Mouse (Mus musculus) adrenal gland, postnatal 4 days (tissue): ENCODE data around the gene Sema3g. TPM values are rescaled to one million over a fixed set of nuclear protein-coding genes. Genes with fewer than 3 reads are reported as not detected.

ENCODE experiments used
- DNase-seq, 2 experiments: peaks; one replicate each; pipeline ENCODE4 v3.0.0; 2021 to 2022; ENCODE audit warnings: low spot score in 2 of 2, mixed read lengths in 2 of 2
- long read RNA-seq, 2 experiments: library from polyadenylated mRNA; stranded (forward); transcript quantifications; one replicate each; pipeline ENCODE4 v2.0.0; 2021
- total RNA-seq, 2 experiments: library from RNA; stranded (reverse); gene quantifications; 2 replicates each; pipeline ENCODE4 v1.2.3; 2021

Gene Sema3g
- total RNA-seq = 10 to 100 TPM; 12.6 to 20.0 TPM
- long read RNA-seq, experiment 1, partial matches to known transcripts = 0 of 1 reads
- long read RNA-seq, experiment 1, other reads (novel, unspliced or antisense) = 1 of 1 reads
- long read RNA-seq, experiment 2, full-length matches to known transcripts = 3 of 7 reads
- long read RNA-seq, experiment 2, partial matches to known transcripts = 4 of 7 reads
- long read RNA-seq, experiment 2, other reads (novel, unspliced or antisense) = 0 of 7 reads

DNA sequence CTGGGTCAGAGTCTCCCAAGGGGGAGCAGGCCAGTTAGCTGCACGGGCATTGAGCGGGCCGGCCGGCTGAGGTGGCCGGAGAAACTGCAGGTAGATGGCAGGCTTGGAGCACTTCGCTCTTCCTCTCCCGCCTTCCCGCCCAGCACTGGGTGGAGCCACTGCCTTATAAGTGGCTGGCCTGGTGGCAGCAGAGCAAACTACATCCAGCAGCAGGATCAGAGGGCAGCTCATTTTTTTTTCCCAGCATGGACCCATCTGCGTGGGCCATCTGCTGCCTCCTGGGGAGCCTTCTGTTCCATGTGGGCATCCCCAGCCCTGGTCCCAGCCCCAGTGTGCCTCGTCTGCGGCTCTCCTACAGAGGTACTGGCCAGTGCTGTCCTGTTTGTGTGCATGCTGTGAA, at the start of gene Sema3g:
TSS of gene Sema3g (plus strand) at position 195 of the 400 bp plus-strand sequence.
- no peak for DNase-seq

DNA sequence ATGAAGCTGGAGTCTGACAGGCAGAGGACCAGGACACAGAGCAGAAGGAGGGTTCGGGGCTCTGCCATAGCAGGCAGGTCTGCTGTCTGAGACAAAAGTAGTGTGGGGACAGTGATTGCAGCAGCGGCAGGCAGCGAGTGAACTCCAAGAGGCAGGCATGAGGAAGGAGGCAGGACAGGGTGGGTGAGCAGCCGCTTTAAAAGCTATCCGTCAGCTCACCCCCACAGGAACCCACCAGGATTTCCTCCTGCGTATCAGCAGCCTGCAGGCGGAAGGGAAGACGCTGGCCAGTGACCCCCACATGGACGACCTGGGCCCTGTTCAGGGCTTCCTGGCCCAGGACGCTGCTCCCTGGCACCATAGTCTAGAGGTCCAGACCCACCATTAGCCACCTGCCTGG, 49.2 kb upstream of the Sema3g start, which contains the start of gene Stab1:
TSS of gene Stab1 (minus strand) at position 217 of the 400 bp plus-strand sequence.
- DNase-seq = no peak

DNA sequence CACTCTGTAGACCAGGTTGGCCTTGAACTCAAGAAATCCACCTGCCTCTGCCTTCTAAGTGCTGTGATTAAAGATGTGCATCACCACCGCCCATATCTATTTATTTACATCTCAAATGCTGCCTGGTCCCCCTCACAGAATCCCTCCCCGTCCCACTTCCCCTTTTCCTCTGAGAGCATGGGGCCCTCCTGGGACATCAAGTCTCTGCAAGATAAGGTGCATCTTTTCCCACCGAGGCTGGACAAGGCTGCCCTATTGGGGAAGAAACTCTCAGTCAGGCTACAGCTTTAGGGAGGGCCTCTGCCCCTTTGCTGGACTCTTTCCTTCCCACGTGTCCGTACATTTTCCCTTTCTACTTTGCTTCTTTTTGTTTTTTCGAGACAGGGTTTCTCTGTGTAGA, 48.2 kb upstream of the Sema3g start:
- no peak for DNase-seq

DNA sequence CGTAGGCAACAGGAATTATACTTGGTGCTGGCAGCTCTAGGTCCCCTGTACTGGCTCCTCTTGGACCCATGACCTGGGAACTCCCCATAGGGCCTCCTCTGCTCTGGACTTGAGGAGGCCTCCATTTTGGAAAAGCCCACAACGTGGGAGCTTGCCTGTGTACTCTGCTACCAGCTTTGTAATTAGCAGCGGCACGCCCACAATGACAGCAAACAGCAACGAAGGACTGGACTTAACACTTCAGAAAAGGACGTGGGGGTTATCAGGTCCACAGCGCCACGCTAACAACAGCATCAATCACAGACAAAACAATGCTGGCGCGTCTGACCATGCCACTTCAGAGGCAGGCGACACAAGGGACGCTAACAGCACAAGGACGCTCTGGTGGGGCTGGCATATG, 46.7 kb upstream of the Sema3g start:
- DNase-seq = no peak

DNA sequence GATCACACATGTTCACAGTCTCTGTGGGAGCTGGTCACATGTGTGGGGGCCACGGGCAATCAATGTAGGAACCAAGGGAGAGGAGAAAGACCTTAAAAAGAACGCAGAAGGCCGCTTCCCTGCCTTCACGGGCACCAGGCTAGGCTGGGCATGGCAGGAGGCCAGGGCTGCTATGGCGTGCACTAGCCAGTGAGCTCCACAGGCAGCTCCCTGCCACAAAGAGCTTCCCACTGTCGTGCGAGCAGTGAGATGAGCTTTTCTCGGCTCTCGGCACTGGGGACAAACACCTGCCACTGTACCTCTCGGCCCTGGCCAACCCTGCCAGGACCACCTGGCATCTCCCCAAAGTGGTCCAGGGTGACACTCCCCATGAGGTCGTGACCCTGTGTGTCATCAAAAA, 46.3 kb upstream of the Sema3g start:
- no peak for DNase-seq

DNA sequence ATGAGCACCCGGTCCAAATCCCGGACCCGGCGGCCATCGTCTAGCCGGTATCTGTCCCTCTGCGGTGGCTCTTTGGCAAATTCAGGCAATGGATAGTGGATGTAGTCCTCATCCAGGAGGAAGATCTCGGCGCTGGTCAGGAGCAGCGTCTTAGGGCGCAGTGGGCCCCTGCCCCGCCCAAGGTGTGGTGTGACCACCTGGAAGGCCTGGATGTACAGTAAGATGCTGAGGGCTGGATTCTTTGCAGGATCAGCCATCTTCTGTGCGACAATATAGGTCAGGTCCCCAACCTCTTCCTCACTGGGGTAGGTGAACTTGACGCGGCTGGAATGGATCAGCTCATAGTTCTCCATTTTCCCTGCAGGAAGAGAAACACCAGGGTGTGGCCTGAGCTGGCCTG, 45.8 kb upstream of the Sema3g start:
- no peak for DNase-seq

DNA sequence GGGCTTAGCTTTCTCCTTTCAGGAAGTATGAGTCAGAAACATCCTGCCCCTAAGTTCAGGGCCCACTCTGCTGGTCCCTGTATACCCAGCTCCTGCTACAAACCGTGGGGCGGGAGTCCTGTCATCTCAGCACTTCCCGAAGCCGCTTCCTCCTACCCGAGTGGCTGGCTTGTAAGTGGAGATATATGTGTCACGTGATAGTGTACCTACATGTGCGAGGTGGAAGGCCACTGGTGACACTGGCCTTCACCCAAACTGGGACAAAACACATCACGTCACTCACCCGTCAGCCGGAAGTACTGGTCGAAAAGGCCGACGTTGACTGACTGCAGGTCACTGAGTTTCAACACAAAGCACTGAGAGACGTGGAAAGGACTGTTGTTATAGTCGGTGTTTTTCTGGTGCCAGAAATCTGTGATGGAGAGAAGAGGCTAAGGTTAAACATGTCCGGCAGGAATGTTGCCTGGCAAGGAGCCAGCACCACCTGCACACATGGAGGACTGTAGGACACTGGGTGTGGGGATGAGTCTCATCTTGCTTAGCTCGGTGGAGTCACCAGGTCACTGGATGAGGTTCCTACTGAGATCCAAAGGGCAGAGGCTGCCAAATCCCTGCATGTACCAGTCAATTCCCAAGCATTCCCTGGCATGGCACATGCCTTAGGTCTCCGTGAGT, 44.7 kb upstream of the Sema3g start:
- DNase-seq = no peak

DNA sequence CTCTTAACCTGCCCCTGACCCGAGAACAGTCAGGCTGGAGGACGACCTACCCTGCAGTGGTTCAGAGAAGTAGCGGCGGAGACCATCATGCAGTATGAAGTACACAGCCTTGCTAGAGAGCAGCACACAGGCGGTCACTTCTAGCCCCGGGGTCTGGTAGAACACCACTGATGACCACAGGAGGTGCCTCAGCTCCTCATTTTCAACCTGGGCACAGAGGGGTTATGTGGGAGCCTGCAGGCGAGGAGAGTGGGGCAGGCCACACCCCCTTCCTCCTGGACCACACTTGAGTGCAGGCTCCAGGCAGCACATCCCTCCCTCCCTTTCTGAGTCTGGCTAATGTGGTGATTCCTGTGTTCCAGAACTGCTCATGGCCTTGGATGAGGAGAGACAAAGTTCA, 44.1 kb upstream of the Sema3g start:
- DNase-seq = no peak

DNA sequence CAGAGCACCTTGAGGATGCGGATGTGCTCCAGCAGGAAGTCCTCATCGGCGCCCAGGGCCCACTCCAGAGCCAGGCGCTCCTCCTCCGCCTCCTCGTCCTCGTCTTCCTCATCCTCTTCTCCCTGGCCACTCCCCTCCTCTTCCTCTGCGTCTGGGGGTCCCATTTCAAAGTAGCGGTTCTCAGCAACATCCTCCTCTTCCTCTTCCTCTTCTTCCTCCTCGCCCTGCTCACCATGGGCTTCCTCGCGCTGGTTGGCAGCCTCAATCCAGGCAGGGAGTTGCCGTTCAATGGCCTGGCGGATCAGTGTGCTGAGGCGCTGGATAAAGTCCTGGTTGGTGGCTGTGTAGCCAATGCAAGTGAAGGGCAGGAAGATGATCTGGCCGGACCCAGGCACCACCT, 40.4 kb upstream of the Sema3g start:
- DNase-seq = no peak

DNA sequence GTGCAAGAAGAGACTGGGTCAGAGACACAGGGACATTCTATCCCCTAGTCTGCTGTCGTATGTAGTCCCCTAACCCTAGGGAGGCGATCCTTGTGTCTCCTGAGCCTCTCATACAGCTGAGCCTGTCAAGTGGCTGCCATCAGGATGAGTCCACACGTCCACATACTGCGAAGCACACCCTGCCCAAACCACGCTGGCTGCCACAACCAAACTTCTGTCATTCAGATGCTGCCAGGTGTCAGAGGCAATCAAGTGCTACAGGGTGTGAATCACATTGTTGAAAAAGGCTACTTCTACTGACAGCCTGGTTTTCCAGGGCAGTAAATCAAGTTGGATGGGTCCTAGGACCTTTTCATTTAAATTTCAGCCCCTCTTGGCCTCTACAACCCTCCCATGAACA, 39.9 kb upstream of the Sema3g start:
- DNase-seq = no peak

DNA sequence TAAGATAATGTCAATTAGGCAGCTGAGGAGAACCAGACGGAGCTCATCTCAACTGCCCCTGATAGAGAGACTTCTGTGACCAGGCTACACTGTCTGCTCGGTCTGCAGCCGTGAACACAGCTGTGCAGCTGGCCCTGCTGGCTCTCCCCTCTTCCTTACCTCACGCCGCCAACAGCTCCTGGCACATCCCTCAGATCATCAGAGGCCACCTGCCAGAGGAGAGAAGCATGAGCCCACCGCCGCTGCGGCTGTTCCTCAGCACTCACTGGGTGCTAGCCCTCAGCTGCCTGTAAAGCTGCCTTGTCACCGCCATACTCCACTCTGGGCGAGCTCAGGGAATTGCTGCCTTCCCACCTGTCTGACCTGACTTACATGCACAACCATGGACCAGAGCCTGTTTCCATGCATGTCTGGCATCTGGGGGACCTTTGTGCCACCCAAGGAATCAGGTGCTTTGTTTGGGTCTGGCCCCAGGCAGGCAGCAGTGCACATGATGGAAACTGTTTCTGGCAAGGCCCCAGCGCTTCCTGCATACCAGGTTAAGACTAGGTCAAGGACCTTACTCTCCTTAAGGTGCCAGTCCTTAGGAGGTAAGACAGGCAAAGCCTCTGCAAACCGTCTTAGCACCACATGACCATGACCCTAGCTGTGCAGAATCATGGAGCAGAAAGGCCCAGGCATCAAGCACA, 37.8 kb upstream of the Sema3g start:
- DNase-seq = no peak

DNA sequence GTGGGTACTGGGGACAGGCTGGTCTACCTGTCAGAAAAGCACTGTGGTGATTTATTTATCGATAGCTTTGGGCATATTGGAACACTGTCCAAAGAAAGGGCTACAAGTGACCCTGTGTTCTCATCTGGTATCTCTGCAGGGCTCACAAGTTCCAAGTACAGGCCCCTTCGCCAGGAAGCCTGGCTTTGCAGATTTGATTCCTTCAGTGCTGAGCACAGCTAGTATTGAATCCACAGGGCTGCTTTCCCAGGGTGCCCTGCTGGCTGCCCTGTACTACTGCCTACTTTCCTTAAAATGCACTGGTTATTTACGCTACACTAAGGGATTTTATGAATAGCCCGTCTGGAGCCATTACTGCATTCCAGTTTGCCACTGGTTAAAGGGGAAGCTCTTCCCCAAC, 36.1 kb upstream of the Sema3g start:
- no peak for DNase-seq

DNA sequence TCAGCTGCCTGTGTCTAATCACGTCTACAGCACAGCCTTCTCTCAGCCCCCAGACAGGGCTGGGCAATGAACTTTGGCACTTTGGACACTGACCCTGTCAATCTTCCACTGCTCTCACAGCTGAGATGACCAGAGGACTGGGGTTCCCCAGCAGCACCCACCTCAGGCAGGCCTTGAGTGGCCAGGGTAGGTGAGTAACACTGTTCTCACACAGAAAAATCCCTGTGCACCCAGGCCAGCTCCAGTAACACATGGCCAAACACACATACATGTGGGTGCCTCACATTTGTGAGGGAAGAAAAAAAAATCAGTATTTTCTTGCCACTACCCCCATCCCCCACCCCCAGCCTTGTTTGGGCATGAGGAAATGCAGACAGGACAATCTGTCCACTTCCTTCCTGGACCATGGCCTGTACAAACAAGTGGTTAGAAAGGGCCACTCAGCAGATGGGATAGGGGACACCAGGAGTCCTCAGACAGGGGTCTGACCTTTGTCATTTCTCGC, 34.8 kb upstream of the Sema3g start:
- DNase-seq = no peak

DNA sequence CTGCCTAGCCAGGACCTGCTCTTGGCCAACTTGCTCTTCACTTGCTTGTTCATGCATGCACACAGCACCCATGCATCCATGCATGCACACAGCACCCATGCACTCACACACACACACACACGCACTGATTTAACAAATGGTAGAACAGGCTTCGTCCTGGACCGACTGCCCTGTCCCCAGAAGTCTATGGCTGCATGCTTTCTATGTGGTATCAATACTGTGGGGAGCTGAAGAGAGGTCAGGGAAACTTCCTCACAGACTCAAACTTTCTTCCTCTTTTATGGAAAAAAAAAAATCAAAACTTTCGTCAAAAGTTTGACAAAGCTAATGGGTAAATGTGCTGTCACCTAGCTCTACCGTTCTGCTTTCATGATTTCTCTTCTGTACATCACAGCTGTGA, 34.1 kb upstream of the Sema3g start:
- no peak for DNase-seq

DNA sequence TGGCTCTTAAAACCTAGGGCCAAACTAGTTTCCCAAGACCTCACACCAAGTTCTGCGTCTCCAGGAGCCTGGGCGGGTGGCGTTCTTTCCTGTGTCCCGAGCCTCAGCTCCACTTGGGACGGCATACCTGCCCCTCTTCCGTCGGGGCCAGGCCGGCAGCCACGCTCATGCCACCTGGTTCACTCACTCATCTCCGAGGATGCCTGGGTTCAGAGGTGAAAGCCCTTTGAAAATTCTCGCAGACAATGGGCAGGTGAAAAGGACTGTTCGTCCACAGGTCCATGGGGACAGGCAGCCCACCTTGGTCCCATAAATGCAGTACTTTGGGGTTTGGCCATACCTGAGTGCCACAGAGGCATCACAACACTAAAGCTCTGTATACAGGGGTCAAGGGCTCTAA, 33.5 kb upstream of the Sema3g start:
- DNase-seq = no peak

DNA sequence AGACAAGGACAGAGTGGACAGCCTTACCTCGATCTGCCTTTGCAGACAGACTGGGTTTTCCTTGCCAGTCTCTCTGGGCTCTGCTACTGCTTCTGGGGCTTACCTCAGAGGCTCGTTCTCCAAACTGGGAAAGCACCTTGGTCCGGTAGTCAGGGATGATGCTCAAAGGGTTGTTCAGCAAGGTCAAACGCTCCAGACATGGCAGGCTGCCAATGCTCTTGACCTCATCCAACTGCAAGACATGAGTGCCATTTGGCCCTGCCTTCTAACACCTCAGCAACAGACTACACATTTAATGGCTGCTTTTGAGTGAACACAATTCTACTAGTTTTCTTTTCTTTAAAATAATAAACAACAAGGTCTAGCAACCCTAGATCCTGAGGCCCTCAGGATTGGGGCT, 31.0 kb upstream of the Sema3g start:
- DNase-seq = no peak

DNA sequence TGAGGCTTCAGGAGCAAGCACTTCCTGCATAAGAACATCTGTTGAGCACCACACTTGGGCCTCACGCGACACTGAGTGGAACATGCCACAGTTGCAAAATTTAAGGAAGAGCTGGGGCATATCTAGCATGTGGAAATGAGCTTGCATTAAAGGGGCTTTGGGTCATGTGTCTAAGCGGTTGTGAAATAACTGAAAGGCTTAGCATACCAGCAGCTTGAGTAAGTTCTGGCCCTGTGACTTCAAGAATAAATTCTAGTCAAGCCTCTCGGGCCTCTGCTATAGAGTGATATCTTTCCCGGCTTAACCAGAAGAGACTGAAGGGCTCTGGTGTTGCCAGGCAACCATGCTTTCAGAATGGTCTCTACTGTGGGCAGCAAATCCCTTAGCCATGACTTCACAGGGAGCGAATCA, 28.9 kb upstream of the Sema3g start:
- DNase-seq = no peak

DNA sequence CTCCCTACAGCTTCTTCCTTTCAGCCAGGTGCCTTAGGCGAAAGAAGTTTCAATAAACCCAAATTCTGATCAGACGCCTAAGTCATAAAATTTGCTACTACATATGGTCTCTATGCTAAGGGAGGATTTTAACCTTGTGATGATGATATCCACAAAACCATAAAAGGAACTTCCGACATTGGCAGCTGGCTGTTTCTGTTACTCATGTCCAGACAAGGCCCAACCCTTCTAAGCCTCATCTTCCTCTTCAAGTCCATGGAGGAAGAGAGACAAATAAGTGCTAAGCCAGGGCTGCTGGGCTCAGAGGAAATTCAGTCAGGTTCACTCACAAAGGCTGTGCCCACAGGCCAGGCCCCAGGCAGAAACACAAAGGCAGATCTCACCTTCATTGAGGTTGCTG, 28.3 kb upstream of the Sema3g start:
- DNase-seq = no peak

DNA sequence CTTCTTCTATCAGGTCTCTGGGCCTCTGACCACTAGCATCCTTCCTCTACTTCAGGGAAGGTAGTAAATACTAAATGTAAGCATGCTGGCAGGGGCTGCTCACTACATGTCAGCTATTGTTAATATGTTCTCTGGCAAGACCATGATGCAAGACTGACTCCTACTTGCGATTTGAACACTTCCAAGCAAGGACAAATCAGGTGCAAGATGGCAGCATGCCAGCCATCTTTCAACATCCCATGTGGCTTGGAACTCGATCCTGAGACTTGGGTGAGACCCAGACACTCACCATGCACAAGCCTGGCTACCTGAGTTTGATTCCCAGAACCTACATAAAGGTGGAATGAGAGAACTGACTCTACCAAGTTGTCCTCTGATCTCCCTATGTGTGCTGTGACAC, 25.7 kb upstream of the Sema3g start:
- DNase-seq = no peak

DNA sequence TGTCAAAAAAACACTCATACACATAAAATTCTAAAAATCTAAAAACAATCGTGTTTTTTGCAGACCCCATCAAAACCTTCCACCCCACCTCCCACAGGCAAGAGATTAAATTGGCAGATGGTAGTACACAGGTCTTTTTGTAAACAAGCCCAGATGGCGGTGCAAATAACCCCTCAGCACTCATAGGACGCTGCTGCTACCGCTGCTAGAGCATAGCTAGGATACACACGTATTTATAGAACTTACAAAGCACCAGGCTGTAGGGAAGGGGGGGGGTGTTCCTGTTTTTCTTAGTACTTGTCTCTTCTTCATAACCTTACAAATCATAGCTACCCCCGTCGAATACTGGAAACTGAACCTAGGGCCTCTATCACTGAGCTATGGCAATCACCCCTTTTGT, 23.9 kb upstream of the Sema3g start:
- DNase-seq = no peak

DNA sequence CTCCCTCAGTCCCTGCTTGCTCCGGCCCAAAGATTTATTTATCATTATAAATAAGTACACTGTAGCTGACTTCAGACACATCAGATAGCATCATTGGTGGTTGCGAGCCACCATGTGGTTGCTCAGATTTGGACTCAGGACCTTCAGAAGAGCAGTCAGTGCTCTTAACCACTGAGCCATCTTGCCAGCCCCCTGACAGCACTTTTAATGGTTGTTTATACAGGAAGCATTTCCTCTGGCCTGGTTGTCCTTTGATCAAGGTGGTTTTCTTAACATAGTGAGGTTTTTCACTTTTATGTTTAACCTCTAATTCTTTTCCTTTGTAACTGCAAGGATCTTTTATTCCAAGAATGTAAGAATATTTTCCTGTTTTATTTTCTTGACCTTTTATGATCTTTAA, 23.2 kb upstream of the Sema3g start:
- no peak for DNase-seq

DNA sequence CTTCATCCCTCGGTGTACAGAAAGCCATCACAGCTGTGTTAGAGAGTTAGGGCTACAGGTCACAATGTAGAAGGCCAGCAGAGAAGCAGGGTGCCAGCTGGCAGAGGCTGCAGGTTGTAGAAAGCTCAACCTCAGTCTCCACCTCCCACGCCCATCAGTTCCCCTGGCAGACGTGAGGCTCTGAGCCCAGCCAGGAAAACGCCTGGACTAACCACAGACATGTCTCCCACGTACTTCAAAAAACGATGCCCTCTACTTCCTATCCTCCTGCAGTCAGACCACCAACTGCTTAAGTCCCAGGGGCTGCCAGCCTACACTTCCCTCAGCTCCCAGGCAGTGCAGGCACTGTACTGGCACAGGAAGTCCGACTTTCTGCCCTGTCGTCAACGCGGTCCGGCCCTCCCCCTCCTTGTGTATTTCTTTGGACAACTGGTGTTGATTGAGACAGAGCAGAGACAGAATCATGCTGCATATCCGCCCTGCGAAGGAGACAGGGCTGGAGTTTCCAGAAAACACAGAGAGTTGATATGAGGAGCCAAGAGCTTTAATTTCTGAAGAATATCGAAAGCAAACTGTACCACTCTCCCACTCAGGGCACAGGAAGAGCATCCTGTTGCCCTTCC, 22.7 kb upstream of the Sema3g start:
- no peak for DNase-seq
